Mouse (Mus musculus) small intestine, adult 2 months (tissue): ENCODE results near the gene Prol1.

ENCODE experiments used
- CTCF ChIP-seq: fragments of 200-500 bp; IDR thresholded peaks from 2 replicates; pipeline ENCODE4 v1.5.1; 2012; ENCODE audit warnings: low read depth, mild to moderate bottlenecking, control low read depth, inconsistent platforms, low read length, moderate library complexity, mixed read lengths; ENCODE audit not compliant: insufficient replicate concordance, insufficient read length; ENCODE audit errors: extremely low read depth
- POLR2A ChIP-seq: fragments of 200-500 bp; IDR thresholded peaks from 2 replicates; pipeline ENCODE4 v1.6.1; 2012; ENCODE audit warnings: low read depth, mild to moderate bottlenecking, control low read depth, inconsistent platforms, low read length, moderate library complexity

GRCm38 (mm10) chr5:88364768-88365167 is 47.7 kb downstream of the Prol1 start:
- TF ChIP-seq POLR2A (no peak), CTCF (no peak)
